Mouse (Mus musculus) liver, embryonic 15.5 days (tissue): Measurements from ENCODE around the gene Grifin. TPM values are rescaled to one million over a fixed set of nuclear protein-coding genes. Genes with fewer than 3 reads are reported as not detected.

Experiments used
- ATAC-seq: fragments of 200-750 bp; cut with Nextera tagmentation; 2 replicates; pipeline ENCODE4 v1.8.0; 2017; ENCODE audit warnings: moderate number of reproducible peaks, mild to moderate bottlenecking, moderate library complexity; ENCODE audit not compliant: insufficient read depth
- H3K27ac ChIP-seq: fragments of 300-500 bp; sonication (generic); replicated peaks from 2 replicates; pipeline ENCODE4 v1.5.1; 2015; ENCODE audit warnings: mild to moderate bottlenecking, inconsistent platforms
- H3K27me3 ChIP-seq: fragments of 300-500 bp; sonication (generic); 2 replicates; pipeline ENCODE4 v1.6.1; 2015; ENCODE audit warnings: mild to moderate bottlenecking, inconsistent platforms
- H3K36me3 ChIP-seq: fragments of 300-500 bp; sonication (generic); replicated peaks from 2 replicates; pipeline ENCODE4 v1.6.1; 2015; ENCODE audit warnings: moderate library complexity, mild to moderate bottlenecking, inconsistent platforms
- H3K4me1 ChIP-seq: fragments of 300-500 bp; sonication (generic); replicated peaks from 2 replicates; pipeline ENCODE4 v1.6.1; 2015; ENCODE audit warnings: inconsistent platforms
- H3K4me2 ChIP-seq: fragments of 300-500 bp; sonication (generic); 2 replicates; pipeline ENCODE4 v1.6.1; 2015; ENCODE audit warnings: moderate library complexity, mild to moderate bottlenecking, inconsistent platforms
- H3K4me3 ChIP-seq: fragments of 300-500 bp; sonication (generic); replicated peaks from 2 replicates; pipeline ENCODE4 v1.5.1; 2015; ENCODE audit warnings: mild to moderate bottlenecking, inconsistent platforms
- H3K9ac ChIP-seq: fragments of 300-500 bp; sonication (generic); 2 replicates; pipeline ENCODE4 v1.6.1; 2015; ENCODE audit warnings: moderate library complexity, mild to moderate bottlenecking, inconsistent platforms
- H3K9me3 ChIP-seq: fragments of 300-500 bp; sonication (generic); replicated peaks from 2 replicates; pipeline ENCODE4 v1.6.1; 2016; ENCODE audit warnings: inconsistent platforms
- WGBS: fragments of 180-500 bp; shearing (Covaris S2); methylation state at CpG from one replicate; pipeline ENCODE4 v1.1.7; 2015; ENCODE audit warnings: mixed read lengths; ENCODE audit not compliant: insufficient replicate concordance; 5-methylcytosine and 5-hydroxymethylcytosine counted together
- polyA plus RNA-seq: library from polyadenylated mRNA; unstranded; fragments of >200 nt; fragmentation: Nextera tagmentation; extraction: Ambion mirVana; gene quantifications from 2 replicates; pipeline ENCODE4 v1.2.1, GENCODE M21; 2015

Grifin gene
- polyA plus RNA-seq, 1 experiment from 2014 or later, result 1.9 TPM

- H3K4me3 ChIP-seq, result peak within 1 kb of the TSS; percentile 75
- under 1% methylated on average over 90 of the region's 91 CpGs for WGBS
- peaks cover 97% of the 10 kb centered on the region for H3K27me3 ChIP-seq
- H3K4me1 ChIP-seq, result peaks cover 72% of the 10 kb centered on the region
- no peaks in the 10 kb centered on the region for H3K9me3 ChIP-seq
- peak within 1 kb of the TSS; percentile 97 for H3K4me2 ChIP-seq
- H3K27ac ChIP-seq, result peak within 1 kb of the TSS; percentile 80
- ATAC-seq, result peak; percentile 90
- peaks cover 9% of the 10 kb centered on the region for H3K36me3 ChIP-seq
- peak within 1 kb of the TSS; percentile 80 for H3K9ac ChIP-seq
These were observed 42.3 kb upstream of the Grifin start, which contains the start of gene Lfng for GRCm38 (mm10) chr5:140607001-140607835. Gene Lfng, plus strand, starts transcription at chr5:140607320.

- H3K4me2 ChIP-seq, result peak overlapping the region; percentile 97
- 2% methylated on average over 23 of the region's 23 CpGs for WGBS
- no peaks in the 10 kb centered on the region for H3K9me3 ChIP-seq
- H3K36me3 ChIP-seq, result 0 out of 2 replicates have a peak, but pooled peaks cover under 1% of the 10 kb centered on the region
- no peak for ATAC-seq
- peaks cover 64% of the 10 kb centered on the region for H3K4me1 ChIP-seq
- H3K27me3 ChIP-seq, result peaks cover 97% of the 10 kb centered on the region
- H3K27ac ChIP-seq, result peak overlapping the region; percentile 80
- peak overlapping the region; percentile 75 for H3K4me3 ChIP-seq
- H3K9ac ChIP-seq, result peak overlapping the region; percentile 80; the same call in 1 of the 2 replicates
These were observed 41.5 kb upstream of the Grifin start for GRCm38 (mm10) chr5:140606386-140606785.

DNA sequence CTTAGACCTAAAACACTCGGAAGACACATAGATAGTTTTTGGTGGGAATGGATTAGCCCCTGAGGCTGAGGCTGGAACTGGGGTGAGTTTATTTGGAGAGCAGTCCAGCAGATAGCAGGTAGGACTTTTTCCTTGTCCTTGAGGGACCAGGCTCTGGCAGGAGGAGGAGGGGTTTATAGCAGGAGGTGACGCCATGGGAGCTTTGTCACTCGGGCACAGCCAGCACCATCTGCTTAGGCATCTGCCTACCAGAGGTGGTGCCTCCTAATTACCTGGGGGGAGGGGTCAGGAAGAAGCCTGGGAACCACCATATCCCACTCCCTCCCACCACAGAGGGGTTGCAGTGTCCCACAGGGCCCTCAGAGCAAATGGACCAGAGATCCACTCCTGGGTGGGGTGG is 40.4 kb upstream of the Grifin start:
- Histone ChIP-seq H3K36me3 (no peaks in the 10 kb centered on the region), H3K27me3 (peaks cover 97% of the 10 kb centered on the region), H3K4me3 (no peak overlapping the region), H3K4me1 (peaks cover 53% of the 10 kb centered on the region), H3K27ac (no peak overlapping the region), H3K9ac (no peak overlapping the region), H3K4me2 (no peak overlapping the region), H3K9me3 (no peaks in the 10 kb centered on the region)
- WGBS, result 15% methylated on average over 3 of the region's 3 CpGs
- no peak for ATAC-seq

DNA sequence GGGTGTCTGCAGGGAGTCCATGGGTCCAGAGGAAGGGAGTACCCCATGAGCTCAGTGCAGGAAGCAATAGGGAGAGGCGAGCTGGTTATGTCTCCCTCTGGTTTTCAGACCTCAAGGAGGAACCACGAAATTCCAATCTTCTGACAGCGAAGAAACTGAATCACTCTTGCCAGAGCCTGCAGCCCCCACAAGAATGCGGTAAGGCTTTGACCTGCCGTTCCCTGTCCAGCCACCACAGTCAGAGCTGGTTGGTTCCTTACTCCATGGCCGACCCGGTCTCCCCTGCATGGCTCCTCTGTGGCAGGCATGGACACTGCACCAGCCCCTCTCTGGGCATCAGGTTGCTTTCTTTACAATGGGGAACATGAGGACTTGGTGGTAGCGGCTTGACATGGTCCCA is 39.5 kb upstream of the Grifin start:
- H3K36me3 ChIP-seq, result no peaks in the 10 kb centered on the region
- no peak for ATAC-seq
- H3K27ac ChIP-seq, result no peak overlapping the region
- peaks cover 44% of the 10 kb centered on the region for H3K4me1 ChIP-seq
- H3K9ac ChIP-seq, result no peak overlapping the region
- 31% methylated on average over 8 of the region's 8 CpGs for WGBS
- no peak overlapping the region for H3K4me3 ChIP-seq
- no peaks in the 10 kb centered on the region for H3K9me3 ChIP-seq
- H3K27me3 ChIP-seq, result peaks cover 88% of the 10 kb centered on the region
- H3K4me2 ChIP-seq, result no peak overlapping the region

- Histone ChIP-seq H3K27me3 (peaks cover 72% of the 10 kb centered on the region), H3K9me3 (no peaks in the 10 kb centered on the region), H3K9ac (no peak overlapping the region), H3K4me2 (no peak overlapping the region), H3K27ac (no peak overlapping the region), H3K4me1 (peaks cover 39% of the 10 kb centered on the region), H3K4me3 (no peak overlapping the region), H3K36me3 (no peaks in the 10 kb centered on the region)
- 54% methylated on average over 2 of the region's 2 CpGs for WGBS
- ATAC-seq, result no peak
These were observed 37.7 kb upstream of the Grifin start for GRCm38 (mm10) chr5:140602540-140602939.

- 70% methylated on average over 12 of the region's 12 CpGs for WGBS
- H3K4me3 ChIP-seq, result no peak overlapping the region
- ATAC-seq, result no peak
- no peak overlapping the region for H3K4me2 ChIP-seq
- H3K9me3 ChIP-seq, result no peaks in the 10 kb centered on the region
- H3K36me3 ChIP-seq, result no peaks in the 10 kb centered on the region
- H3K27me3 ChIP-seq, result peaks cover 64% of the 10 kb centered on the region
- H3K27ac ChIP-seq, result no peak overlapping the region
- H3K4me1 ChIP-seq, result peaks cover 39% of the 10 kb centered on the region
- no peak overlapping the region for H3K9ac ChIP-seq
These were observed 36.8 kb upstream of the Grifin start for GRCm38 (mm10) chr5:140601712-140602111.

DNA sequence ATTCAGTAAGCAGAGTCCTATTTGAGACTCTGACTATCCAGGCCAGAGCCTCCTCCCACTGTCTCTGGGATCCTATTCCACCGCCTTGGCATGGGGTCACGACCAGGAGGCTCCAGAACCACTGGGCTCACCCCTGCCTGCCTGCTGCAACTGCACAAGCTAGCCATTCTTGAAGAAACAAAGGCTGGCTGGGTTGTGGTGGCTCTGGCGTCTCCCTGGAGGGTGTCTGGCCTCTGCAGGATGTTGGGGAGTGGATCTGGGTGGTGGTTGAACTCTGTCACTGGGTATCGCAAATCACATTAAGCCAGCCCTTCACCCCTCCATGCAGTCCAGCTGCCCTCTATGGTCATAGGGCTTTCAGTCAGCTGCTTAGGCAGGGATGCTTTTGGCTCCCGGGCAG is 35.1 kb upstream of the Grifin start:
- Histone ChIP-seq H3K4me1 (peaks cover 39% of the 10 kb centered on the region), H3K27me3 (peaks cover 46% of the 10 kb centered on the region), H3K9me3 (no peaks in the 10 kb centered on the region), H3K4me3 (no peak overlapping the region), H3K9ac (no peak overlapping the region), H3K27ac (no peak overlapping the region), H3K36me3 (no peaks in the 10 kb centered on the region), H3K4me2 (no peak overlapping the region)
- no peak for ATAC-seq
- WGBS, result 54% methylated on average over 5 of the region's 5 CpGs

DNA sequence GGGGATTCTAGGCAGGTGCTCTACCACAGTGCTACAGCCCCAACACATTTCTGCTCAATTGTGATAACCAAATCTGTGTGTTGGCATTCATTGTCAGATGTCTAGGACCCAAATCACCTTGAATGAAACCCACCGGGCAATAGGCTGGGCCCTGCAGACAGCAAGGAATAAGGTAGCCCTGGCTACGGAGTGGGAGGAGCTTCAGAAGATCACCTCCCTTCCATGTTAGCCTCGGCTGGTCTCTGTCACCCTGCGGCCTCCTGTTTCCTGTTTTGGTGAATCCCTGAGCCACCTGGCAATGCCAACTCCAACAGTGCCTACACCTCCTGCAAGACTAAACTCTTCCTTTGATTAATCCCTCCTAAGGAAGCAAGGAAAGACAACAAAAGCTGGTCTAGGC is 32.9 kb upstream of the Grifin start:
- Histone ChIP-seq H3K4me2 (peak overlapping the region; percentile 77), H3K36me3 (no peaks in the 10 kb centered on the region), H3K4me1 (peaks cover 58% of the 10 kb centered on the region), H3K27me3 (peaks cover 25% of the 10 kb centered on the region), H3K9me3 (no peaks in the 10 kb centered on the region), H3K27ac (peak overlapping the region; percentile 86), H3K4me3 (no peak overlapping the region), H3K9ac (0 out of 2 replicates have a peak overlapping the region, but pooled peaks have one; percentile 52)
- 46% methylated on average over 4 of the region's 4 CpGs for WGBS
- no peak for ATAC-seq

DNA sequence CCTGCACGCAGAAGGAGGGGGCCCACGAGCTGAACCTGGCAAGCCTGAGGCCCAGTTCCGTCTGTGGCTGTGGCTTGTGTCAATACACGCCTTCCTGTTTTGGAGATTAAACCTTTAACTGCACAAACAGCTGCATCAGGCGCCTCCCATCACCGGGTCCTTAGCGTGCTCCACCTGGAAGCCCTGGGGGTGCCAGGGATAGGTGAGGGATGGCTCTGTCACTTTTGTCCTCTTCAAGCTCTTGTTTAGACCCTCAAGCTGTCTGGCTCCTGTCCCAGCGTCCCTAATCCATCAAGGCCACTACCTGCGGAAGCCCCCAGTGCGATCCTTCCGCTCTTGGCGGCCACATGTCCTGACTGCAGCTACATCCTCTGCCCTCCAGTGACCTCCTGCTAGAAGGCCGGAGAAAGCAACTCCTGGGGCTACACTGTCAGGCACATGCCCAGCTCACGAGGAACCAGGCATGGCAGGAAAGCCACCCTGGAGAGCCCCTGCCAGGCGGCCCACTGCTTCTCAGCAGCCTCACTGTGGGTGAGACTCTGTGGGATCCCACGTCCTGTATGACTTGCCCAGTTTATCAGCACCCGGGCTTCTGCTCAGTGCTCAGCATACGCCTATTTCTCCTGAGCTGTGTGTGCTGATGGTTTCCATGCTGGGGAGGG is 32.2 kb upstream of the Grifin start:
- 8% methylated on average over 18 of the region's 18 CpGs for WGBS
- peak overlapping the region; percentile 45 for H3K4me3 ChIP-seq
- H3K27me3 ChIP-seq, result peaks cover 18% of the 10 kb centered on the region
- H3K36me3 ChIP-seq, result no peaks in the 10 kb centered on the region
- peaks cover 58% of the 10 kb centered on the region for H3K4me1 ChIP-seq
- peak; percentile 92 for ATAC-seq
- peak overlapping the region; percentile 86 for H3K27ac ChIP-seq
- H3K4me2 ChIP-seq, result peak overlapping the region; percentile 77
- H3K9me3 ChIP-seq, result no peaks in the 10 kb centered on the region
- H3K9ac ChIP-seq, result peak overlapping the region; percentile 52; the same call in 1 of the 2 replicates

- Histone ChIP-seq H3K36me3 (no peaks in the 10 kb centered on the region), H3K9ac (peak overlapping the region; percentile 52), H3K27ac (peak overlapping the region; percentile 86), H3K4me1 (peaks cover 58% of the 10 kb centered on the region), H3K9me3 (no peaks in the 10 kb centered on the region), H3K4me3 (peak overlapping the region; percentile 45), H3K27me3 (peaks cover 11% of the 10 kb centered on the region), H3K4me2 (peak overlapping the region; percentile 77)
- 9% methylated on average over 3 of the region's 3 CpGs for WGBS
- peak; percentile 69 for ATAC-seq
These were observed 31.6 kb upstream of the Grifin start for GRCm38 (mm10) chr5:140596426-140596825.

- Histone ChIP-seq H3K27ac (peak overlapping the region; percentile 86), H3K4me2 (peak overlapping the region; percentile 24), H3K9me3 (no peaks in the 10 kb centered on the region), H3K9ac (peak overlapping the region; percentile 23; the same call in 1 of the 2 replicates), H3K4me1 (peaks cover 58% of the 10 kb centered on the region), H3K27me3 (no peaks in the 10 kb centered on the region), H3K4me3 (no peak overlapping the region), H3K36me3 (no peaks in the 10 kb centered on the region)
- no peak for ATAC-seq
- WGBS, result 42% methylated on average over 5 of the region's 5 CpGs
These were observed 30.0 kb upstream of the Grifin start for GRCm38 (mm10) chr5:140594846-140595245.
